Mouse (Mus musculus) B cell, adult 2 months (primary cell): ENCODE data around the gene Ddx46.

Experiments
- DNase-seq, 2 experiments: peaks; one replicate each; pipeline ENCODE4 v3.0.0; 2022

Gene Ddx46

DNA sequence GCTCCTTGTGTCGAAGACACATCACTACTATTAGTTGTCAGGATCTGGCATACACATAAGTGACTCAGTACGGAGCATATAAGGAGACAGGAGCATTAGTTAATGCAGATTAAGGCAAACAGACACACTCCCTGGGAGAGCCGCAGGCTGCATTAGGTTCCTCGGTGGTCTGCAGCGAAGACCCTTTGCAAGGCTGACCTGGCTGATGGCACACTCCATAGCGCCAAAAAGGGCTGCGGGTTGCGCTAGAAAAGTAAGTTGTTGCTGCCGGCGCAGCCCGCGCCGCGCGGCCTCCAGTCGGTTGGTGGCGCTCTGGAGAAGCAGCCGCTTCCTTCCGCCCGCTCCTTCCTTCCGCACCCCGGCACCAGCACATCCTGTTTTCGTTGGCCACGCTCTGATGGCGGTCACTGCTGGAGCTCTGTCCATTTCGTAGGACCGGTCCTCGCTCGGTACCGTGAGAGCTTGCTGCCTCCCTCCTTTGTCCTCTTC is at the start of gene Ddx46:
Gene Ddx46 (plus strand): TSS at position 389 of the 489 bp plus-strand sequence.
- peak; percentile 95 to 96 for DNase-seq

DNA sequence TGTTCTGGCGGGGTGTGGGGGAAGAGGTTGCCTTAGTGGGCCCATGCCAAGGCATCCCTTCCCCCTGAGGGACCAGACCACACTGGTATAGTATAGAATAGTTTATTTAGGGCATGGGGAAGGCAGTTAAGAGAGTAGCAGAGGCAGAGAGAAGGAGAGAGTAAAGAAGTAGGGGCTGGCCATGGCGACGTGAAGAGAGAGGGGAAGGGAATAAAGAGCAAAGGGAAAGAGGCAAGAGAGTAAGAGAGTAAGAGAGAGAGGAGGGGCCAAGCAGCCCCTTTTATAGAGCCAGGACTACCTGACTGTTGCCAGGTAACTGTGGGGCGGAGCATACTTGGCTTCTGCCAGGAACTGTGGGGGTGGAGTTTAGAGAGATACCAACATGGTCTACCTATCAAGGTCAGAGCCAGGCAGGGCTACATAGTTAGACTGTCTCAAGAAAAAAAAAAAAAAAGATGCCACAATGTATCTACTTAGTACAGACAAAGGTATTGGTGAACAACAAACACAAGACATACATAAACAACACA is 42.8 kb upstream of the Ddx46 start:
- DNase-seq = no peak

DNA sequence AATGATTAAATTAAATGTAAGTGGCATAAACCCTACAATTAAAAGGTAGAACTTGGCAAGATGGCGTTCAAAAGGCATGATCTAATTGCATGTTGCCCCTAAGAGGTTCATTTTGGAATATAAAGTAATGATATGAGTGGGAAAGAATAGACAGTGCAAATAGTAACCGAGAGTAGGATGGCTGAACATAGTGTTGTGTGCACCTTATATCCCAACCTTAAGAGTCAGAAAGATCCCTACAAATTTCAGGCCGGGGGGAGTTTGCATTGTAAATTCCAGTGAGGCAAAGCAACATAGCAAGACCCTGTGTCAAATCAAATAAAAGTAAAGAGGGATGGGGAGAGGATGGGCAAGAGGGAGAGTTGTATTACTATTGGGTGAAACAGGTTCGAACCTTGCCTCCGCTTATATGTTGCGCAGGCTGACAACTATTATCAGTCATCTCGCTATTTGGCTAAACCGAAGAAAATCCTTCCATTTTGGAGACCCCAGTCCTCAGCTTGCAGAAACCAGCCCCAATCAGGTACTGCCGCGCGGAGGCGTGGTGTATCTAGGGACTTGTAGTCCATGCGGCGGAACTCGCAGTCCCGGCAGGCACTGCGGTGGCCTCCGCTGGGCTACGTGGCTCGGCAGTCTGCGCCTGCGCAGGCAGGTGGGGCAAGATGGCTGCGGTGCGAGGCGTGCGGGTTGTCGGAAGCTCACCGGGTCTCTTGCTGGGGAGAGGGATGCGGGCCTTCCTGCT is 42.1 kb upstream of the Ddx46 start:
- peak; percentile 95 to 96 for DNase-seq

DNA sequence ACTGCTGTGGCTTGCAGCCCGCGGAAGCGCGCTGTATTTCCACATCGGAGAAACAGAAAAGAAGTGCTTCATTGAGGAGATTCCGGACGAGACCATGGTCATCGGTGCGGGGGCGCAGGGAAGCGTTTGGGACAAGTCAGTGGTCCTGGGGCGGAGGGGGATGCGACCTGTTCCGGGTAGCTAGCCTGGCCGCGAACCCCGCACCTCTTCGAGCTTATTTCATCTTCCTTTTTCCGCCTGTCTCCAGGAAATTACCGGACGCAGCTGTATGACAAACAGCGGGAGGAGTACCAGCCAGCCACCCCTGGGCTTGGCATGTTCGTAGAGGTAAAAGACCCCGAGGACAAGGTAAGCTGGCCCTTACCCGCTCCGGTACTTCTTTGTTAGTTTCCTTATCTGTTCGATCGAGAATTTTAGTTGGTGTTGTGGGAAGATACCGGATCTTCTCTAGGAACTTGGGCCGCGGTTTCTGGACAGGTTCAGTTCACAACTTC is 41.5 kb upstream of the Ddx46 start:
- no peak for DNase-seq

DNA sequence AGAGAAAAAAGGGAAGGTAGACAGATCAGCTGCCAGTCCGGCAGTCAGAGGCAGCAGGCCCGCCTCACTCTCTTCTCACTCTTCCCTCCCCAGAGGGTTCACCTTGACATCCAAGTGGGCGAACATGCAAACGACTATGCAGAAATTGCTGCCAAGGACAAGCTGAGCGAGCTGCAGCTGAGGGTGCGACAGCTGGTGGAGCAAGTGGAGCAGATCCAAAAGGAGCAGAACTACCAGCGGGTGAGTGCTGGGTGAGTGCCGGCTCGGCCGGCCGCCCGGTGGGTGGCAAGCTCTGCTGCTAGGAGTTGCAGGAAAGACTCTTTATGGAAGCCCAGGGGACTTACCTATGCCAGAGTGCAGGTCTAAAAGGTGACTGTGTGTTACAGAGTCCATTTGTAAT is 39.5 kb upstream of the Ddx46 start:
- no peak for DNase-seq

DNA sequence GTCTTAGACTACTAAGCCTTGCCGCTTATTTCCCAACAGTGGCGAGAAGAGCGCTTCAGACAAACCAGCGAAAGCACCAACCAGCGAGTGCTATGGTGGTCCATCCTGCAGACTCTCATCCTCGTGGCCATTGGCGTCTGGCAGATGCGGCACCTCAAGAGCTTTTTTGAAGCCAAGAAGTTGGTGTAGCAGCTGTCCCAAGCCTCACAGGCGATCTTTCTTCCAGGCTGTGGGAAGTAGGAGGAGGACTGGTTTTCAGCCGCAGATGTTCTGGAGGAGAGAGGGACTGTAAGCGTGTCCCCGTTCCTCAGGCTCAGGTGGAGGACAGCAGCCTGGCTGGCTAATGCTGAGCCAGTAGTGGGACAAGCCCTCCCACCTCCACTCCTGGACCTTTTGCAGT is 38.0 kb upstream of the Ddx46 start:
- no peak for DNase-seq

DNA sequence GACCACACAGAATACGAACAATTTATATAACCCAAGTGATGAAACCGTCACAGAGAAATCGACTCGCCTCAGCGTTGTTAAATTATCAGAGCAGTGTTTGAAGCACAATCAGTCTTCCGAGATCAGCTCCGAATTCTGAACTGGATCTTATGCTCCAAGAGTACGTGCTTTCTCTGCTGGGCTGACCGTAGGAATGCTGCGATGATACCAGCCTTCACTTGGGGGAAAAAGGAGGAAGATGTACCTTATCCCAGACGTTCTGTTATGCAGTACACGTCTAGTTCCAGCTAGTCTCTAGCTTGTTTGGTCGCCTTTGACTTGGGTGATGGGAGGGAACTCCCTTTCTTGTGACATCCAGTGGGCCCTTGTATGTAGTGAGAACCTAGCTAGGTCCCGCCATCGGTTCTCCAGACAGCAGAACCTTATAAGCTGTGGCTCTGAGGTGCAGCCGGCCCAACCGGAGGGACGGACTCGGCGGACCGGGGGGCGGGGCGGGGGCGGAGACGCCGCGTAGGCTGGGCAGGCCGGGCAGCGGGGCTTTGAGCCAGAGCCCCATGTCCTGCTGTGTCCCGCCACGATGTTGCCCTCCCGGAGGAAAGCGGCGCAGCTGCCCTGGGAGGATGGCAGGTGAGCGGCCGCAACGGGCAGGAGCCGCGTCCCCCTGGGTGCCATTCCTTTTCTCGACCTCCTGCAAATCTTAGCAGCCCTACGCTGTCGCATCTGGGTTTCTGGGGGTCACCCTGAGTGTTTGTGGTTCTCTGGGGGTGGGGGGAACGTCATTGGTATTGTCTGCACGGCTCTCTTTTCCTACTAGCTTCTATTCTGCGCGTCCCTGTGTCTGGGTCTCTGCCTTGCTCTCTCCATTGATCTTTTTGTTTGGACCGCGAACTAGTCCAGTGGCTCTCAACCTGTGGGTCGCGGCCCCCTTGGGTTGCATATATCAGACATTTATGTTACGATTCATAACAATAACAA is 35.0 kb upstream of the Ddx46 start, which contains the start of gene B4galt7:
Gene B4galt7 (plus strand): TSS at position 331 of the 975 bp plus-strand sequence.
- peak; percentile 88 to 90 for DNase-seq

DNA sequence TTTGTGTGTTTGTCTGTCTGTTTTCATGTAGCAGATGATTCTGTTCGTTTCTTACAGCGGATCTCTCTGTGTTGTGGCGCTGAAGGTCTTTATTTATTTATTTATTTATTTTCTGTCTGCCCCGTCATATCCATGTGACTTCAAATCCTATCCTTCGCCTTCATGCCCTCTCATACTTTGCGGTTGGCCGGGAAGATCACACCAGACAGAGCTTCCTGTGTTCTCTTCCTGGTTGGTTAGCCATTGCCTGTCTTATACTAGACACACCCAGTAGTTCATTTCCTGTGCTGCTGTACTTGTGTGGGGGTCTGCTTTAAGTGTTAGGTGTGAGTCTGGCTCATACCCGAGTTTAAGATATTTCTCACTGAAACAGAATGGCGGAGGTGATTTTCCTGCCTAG is 34.2 kb upstream of the Ddx46 start:
- peak; percentile 33 to 38 for DNase-seq

DNA sequence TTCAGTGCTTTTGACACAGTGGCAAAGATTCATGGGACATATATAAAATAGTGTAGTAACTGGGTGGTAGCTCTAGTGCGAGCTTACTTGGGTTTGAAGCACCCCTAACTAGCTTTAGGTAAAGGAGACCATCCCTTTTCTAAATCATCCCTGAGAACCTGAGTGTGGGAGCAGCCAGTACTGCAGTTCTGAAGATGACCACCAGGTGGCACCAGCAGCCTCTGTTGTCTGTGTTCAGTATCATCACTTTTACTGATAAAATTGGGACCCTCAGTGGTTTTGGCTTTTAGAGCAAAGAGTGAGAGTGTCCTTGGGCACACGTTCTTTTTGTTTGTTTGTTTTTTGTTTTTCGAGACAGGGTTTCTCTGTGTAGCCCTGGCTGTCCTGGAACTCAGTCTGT is 33.2 kb upstream of the Ddx46 start:
- DNase-seq = peak; percentile 92

DNA sequence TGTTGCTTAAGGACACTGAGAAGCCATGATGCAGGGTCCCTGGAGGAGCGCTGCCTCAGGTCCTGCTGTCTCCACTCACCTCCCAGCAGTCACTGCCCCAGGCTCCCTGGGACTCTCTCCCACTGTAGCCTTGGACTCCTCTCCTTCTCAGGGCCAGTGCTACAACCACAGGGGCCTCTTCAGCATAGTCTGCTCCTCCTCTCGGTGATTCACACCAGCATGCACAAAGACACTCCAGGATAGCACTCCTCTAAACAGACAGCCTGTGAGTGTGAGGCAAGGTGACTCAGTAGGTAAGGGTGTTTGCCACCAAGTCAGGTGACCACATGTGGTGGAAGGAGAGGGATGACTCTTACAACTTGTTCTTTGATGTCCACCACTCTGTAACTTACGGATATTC is 30.2 kb upstream of the Ddx46 start:
- no peak for DNase-seq

DNA sequence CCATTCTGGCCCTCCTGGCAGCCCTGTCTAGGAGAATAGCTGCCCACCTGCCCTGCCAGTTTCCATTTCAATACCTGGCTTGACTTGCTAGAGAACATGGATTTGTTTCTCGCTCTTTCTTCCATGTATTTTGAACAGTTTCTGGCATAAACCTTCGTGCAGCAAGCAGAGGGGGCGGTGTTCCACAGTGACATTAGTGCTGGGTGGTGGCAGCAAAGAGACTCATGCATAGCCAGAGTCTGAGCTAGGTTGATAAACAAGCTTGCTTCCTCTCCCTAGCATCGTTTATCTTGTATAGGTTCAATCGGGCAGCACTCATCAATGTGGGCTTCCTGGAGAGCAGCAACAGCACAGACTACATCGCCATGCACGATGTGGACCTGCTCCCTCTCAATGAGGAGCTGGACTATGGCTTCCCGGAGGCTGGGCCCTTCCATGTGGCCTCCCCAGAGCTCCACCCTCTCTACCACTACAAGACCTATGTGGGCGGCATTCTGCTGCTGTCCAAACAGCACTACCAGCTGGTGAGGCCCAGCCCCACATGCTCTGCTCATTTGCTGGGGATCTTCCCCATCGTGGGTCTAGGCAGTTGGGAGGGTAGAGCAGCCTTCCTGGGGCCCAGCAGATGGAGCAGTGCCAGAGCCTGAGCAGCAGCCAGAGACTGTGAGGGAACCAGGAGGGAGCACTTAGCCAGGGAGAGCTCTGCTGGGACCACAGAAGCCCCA is 27.8 kb upstream of the Ddx46 start:
- no peak for DNase-seq

DNA sequence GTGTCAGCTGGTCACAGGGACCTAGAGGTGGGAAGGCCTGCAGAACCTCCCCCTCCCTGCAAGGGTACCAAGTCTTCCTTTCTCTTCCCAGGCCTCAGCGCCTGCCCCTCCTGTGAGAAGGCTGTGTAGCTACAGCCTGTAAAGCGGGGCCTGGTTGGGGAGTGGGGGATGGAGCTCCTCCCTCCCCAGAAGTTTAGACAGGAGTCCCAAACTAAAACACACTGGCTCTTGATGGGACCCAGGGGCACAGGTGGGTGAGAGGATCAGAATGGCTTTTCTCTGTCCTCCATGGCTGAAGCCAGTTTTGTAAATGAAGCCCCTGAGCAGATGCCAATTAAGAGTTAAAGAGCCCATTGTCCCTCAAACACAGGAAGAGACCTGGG is 27.2 kb upstream of the Ddx46 start:
- no peak for DNase-seq

DNA sequence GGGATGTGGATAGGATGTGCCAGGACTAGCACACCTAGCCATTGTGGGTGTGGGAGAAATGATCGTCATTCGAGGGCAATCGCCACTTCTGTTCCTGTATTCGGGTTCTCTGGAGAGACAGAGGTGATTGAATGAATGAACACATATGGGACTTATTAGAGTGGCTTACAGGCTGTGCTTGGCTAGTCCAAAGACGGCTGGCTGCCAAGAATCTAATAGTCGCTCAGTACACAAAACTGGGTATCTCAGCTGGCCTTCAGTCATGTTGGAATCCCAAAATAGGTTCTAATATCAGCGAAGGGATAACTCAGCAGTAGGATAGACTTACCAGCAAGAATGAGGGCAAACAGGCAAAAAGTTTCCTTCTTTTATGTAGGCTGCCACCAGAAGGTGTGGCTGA is 22.8 kb upstream of the Ddx46 start:
- no peak for DNase-seq

DNA sequence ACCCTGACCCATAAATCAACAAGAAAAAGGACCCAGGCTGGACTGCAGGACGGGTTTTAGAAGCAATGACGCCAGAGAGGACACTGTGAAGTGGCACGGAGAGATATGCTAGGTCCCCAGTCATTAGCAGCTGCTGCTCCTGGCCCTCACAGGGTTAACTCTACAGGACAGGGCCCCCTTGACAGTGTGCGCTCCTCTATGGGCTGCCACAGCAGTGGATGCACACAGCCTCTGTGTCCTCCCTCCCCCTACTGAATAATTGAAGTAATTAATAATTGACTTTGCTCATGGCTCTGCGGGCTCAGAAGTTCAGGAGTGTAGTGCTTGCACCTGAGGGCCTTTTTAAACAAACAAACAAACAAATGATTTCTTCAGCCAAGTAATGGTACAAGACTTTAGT is 21.4 kb upstream of the Ddx46 start:
- no peak for DNase-seq

DNA sequence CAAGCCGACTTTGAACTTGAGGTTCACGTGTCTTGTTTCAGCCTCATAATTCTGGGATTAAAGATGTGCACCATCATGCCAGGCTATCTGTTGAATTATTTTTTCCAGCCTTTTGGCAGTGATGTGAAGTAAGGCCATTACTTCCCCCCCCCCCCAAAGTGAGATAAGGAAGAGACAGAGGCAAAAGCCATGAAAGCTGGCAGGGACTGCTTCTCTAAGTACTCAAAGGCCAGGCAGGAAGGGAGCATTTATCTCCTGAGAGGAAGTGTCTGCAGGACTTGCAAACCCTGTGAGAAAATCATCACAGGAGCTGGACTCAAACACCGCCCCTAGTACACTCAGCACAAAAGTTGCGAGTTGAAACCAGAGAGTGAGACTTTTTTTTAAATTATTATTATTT is 15.5 kb upstream of the Ddx46 start:
- no peak for DNase-seq

DNA sequence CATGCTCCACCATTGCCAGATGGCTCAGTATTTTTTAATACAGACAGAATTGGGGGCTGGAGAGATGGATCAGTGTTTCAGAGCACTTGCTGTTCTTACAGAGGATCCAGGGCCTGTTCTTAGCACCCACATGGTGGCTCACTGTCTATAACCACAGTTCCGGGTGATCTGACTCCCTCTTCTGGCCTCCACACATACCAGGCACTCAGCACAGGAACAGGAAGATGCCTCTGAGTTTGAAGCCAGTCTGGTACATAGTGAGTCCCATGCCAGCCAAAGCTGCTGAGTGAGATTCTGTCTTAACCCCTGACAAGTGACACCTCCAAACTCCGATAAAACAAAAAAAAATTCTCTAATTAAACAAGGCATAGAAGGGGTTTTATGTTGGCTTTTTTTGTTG is 14.6 kb upstream of the Ddx46 start:
- DNase-seq = no peak

DNA sequence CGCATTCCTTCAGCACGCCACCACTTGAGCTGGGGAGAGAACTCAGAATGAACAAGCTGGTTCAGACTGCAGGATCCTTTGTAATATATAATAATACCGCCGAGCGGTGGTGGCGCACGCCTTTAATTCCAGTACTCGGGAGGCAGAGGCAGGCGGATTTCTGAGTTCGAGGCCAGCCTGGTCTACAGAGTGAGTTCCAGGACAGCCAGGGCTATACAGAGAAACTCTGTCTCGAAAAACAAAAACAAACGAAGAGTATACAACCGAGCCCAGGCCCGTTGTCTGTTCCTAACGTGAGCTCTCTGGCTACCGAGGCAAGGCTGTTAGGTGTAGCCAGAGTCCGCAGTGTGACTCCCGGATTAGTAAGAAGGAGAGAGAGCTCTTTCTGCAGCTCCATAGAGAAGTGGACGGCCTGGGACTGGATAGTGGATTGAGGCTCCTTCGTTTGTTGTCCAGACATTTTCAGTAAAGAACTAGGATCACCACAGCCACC is 12.6 kb upstream of the Ddx46 start:
- DNase-seq = peak; percentile 31 to 38

DNA sequence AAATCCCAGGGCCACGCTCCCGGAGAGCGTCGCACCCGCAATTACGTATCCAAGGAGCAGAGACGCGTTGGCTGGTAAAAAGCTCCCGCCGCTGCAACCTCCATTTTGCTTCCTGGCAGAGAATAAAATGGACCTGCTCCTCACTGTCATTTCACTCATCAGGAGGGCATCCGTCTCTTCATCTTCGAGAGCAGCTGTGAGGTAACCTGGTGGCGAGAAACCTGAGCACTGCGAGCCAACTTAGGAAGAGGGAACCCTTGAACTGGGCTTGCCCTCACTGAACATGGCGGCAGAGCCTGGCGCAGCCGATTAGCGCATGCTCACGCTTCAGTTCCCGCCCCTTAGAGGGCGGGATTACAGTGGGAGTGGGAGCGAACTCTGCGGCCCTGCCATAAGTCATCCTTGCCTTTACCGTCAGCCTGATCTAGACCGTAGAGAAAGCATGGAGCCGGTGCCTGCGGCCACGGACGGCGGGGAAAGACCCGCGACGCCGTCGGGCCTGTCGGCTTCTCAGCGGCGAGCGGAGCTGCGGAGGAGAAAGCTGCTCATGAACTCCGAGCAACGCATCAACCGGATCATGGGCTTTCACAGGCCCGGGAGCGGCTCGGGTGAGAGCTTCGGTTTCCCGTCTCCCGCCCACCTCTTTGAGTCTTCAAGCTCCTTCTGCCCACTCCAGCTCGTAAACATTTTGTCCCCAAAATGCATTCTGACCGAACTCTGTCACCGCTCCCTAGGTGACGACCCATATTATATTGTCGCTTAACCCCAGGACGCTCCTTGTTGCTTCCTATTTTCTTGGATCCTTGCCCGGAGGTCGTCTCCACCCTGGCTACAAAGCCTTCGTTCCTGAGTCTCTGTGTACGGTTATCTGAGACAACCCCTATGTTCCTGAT is 11.9 kb upstream of the Ddx46 start, which contains the start of gene Caml:
Gene Caml (plus strand): TSS at position 357 of the 893 bp plus-strand sequence.
- DNase-seq = peak; percentile 88 to 90

DNA sequence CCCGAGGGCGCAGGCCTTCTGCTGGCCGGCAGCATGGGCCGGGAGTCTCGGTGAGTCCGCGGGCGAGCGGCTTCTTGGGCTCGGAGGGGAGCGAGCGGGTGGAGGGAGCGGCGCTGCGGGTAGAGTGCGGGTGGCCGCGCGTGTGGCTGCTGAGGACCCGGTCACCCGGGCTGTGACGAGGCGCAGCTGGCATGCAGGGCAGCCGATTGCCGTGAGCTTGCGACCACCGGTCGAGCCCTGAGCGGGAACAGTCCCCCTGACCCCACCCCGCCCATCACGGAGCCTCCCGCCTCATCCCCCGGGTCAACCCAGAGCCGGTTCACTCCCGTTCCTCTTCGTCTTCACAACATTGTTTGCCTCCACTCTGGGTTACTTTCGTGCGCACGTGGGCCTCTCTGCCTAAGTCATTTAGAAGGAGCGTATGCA is 332 bp downstream of the Ddx46 start:
- no peak for DNase-seq

DNA sequence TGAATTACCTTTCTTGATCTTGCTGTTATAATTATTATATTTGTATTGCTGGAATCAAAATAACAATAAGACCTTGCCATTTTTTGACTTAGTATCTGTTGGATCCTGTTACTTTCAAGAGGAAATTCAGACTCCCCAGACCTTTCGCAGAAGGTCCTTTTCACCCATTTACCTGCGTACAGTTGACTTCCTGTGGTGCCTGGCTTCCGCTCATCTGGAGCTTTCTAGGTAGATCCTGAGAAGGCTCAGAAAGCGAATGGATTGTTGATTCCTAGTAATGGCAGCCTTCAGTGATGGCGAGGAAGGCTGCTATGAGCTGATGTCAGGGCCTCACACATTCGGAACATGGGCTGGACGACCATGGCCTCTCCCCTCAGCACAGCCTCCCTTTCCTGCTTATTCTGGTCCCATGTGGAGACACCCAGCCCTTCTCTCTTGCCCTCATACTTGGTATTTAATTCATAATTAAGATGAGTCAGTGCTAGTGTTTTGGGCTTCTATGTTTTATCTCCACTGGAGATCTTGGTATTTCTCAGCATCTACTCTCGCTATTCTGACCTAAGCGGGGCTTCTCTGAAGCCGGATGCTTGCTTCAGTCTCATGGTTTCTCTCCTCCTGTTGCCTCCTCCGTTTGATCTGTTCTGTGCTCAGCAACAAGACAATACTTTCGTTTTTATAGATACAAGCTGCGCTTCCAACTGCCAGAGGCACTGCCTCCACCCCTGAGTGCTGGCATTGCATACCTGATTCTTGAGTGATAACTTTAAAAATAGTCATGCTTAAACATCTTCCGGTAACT is 1.6 kb downstream of the Ddx46 start:
- DNase-seq = no peak
